Mouse (Mus musculus) erythroid progenitor cell, adult 5-6 weeks (primary cell): ENCODE measurements around the gene Cks2. TPM values are rescaled to one million over a fixed set of nuclear protein-coding genes. Genes with fewer than 3 reads are reported as not detected.

ENCODE experiments used
- ATAC-seq: replicated peaks from 2 replicates; pipeline ENCODE4 v1.8.0; 2016; ENCODE audit warnings: moderate number of reproducible peaks, mild to moderate bottlenecking, moderate TSS enrichment, inconsistent platforms; ENCODE audit not compliant: poor library complexity, low FRiP score, severe bottlenecking
- total RNA-seq, 2 experiments: library from RNA; stranded (forward) in 1 of 2; stranded (reverse) in 1 of 2; fragments of 150-400 nt in 1 of 2; fragments of 186-747, 209-891 nt in 1 of 2; gene quantifications; 2 replicates each; pipeline versions ENCODE4 v1.2.3 to v1.2.4; 2015 to 2017; ENCODE audit warnings: low replicate concordance in 2 of 2

Gene Cks2
- total RNA-seq, 2 experiments from 2014 or later: 273 to 498 TPM

DNA sequence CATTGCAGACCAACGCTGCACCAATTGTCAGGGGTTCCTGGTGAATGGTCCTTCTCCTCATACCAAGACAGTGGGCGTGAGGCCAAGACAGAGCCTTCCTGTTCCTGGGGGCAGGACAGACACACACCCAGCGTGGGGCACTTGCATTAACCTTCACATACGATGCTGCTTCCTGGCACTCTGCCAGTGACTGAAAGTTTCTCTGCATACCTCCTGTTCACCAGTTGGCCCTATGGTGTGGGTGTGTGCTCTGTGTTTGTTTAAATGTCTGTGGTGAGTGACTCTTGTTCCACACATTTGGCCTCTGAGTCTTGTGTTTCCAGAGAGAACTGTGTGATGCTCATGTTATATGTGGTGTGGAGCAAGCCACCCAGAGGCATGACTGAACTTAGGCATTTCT lies 31.6 kb downstream of the Cks2 start:
- no peak for ATAC-seq

DNA sequence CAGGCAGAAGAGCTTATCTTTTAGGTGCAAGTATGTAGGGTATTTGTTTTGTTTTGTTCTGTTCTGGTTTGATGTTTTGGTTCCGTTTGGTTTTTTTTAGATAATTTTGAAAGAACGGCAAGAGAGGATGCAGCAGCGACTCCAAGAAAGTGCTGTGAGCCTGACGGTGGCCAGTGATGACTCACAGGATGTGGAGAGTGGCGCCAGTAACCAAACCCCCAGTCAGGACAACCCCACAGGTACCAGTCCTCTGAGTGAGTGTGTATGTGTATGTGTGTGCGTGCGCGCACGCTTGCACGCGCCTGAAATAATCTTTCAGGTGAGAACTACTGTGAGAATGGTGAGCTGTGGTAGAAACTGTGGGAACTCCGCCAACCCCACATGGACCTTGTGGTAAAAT lies 32.0 kb downstream of the Cks2 start:
- no peak for ATAC-seq

DNA sequence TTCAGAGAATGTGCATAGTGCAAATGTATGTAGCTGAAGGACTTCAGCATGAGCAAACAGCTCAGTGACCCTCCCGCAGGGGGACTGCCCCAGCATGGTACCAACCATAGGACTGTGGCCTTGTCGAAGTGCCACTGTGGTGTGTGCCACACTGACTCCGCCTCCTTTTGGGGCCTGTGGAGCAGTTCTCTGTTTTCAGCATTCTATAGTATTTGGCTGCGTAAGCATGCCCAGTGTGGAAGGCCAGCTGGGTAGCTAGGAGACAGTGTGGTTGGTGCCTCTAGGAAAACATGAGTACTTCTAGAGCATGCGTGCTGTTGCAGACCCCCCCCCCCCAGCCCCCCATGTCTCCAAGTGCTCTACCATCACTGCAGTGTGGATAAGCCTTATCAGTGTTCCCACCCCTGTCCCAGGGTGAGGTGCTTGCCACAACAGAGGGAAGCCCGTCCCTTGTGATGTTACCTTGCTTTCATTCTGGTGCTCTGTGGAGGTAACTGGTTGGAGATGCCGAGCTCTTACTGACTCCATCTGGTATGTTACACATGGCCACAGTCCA lies 32.7 kb downstream of the Cks2 start:
- ATAC-seq: no peak

DNA sequence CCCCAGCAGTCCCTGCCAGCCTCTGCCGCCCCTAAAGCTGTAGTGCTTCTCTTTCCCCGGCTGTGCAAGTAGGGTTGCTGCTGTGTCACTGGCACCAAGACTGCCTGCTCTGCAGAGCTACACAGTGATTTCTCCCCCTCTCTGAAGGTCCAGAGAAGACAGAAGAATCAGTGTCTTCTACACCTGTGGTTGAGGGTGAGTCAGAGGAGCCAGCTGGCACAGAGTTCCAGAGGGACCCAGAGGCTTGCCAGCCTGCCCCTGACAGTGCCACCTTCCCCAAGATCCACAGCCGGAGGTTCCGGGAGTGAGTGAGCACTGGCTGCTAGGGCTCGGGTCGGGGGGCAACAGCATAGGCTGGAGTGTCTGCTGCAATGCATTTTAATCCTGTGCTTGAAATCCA lies 33.7 kb downstream of the Cks2 start:
- ATAC-seq: no peak

DNA sequence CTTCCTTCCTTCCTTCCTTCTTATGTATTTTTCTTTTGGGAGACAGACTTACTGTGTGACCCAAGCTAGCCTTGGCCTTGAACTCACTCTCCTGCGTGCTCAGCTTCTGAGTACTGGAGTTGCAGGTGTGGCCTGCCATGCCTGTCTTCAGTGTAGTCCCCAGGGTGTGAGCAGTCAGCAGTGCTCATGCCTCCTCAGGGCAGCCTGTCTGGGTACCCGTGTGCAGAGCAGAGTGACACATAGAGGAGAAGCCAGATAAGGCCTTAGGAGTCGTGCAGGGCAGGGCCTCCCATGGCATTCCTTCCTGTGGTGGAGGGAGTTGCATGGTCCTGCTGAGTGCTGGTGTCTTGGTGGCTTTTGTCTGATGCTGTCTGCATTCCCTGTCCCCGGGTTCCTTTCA lies 34.3 kb downstream of the Cks2 start:
- ATAC-seq: no peak

DNA sequence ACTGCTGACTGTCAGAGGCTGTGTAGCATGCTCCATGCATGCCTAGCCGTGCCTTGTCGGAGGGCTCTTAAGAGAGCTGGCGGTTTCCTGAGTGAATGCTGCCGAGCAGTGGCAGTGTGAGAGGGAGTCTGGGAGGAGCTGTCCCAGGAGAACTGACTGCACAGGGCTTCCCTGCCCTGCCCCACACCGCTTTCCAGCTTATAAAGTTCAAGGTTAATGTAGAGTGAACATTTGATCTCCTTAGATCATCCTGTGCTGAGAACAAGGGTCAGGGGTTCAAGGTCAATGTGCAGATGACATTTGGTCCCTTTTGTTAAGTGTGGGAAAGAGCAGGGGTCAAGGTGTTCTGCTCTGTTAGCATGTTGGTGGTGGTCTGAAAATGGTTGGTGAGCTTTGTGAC lies 36.0 kb downstream of the Cks2 start:
- no peak for ATAC-seq

DNA sequence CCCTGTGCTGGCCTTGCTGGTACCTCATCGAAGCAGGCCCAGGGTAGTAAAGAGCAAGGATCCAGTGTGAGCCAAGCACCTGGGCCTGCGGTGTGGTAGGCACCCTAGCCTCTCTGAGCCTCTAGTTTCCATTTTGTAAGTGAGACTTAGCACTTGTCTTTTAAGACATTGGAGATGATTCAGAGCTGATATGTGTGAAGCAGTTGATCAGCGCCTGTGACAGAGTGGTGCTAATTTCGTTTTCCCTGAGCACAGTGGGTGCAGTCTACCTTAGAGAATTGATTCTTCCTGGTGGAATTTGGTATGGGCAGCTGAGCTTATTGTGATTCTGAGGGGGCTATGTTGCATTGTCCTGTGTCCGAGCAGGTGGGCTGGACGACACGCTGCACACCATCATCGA lies 36.6 kb downstream of the Cks2 start:
- no peak for ATAC-seq

DNA sequence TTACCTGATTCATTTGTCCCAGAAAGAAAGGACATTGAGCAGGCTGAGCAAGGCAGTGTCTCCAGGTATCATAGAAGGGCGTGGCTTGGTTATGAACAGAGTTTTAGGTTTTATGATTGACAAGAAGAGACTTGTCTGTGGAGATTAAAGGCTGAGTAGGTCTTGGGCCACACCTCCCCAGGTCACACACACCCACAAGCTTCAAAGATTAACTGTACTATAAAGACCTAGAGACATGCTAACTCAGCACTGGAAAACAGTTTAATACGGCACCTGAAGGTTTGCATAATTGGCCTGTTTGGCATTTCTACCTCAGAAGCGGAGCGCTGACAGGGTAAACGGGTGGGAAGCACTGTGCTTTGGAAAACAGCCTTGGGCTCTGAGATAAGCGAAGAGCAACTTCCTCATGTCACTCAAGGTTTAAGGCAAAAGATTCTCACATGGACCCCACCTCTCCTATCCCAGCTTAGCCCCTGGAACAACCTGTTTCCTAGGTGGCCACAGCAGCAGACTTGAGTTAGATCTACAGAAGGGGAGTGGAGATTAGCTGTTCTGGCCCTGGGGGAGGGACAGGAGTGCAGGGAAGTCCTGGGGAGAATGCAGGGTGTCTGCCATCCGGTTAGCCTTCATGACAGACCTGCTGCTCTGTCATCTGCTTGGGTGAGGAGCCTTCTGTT lies 40.4 kb downstream of the Cks2 start:
- ATAC-seq: no peak

DNA sequence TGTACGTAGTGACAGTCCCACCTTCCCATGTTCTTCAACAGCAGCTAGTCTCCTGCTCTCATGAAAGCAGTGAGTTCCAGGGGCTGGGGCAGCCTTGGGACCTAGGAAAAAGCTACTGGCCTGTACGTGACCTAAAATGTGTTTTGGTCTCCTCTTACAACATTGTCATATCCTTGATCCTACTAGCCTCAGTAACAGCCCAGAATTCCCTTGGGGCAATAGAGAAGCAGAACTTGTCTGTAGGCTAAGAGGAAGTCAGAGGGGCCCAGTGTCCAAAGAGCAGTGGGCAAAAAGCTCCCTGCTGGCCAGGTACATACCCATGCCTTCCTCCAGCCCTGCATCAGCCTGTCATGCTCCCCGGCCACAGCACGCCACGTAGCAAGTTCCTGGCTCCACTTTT lies 41.9 kb downstream of the Cks2 start:
- no peak for ATAC-seq

DNA sequence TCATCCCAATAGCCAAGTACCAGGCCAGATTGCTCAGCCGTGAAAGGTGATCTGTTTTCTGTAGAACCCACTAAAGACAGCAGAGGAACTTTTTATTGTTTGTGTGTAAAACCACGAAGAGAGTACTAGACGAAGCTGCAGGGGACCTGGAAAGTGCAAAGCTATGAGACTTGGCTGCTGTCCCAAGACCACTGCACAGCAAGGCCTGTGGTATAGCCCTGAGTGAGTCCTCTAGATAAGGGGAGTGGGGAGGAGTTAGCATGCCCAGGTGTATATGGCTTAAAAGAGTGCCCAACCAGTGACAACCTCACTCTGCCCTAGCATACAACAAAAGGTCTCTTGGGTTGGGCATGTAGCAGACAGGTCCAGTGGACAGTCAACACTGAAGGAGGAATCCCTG lies 43.7 kb downstream of the Cks2 start:
- ATAC-seq: no peak

DNA sequence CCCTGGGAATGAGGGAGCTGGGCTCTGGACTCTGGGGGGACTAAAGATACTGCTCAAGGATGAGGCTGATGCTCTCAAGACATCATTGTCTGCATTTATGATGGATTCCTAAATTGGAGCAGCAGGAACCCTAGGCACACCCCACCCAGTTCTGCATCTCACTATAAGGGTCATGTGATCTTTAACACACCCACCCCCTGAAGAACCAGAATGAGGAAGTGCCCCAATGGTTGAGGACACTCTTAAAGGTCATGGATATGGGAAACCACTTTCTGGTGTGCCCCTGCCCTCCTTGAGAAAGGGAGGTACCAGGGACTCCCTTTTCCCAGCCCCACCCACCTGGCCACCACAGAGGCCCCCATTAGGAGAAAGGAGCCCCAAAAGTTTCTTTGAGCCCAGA lies 51.4 kb downstream of the Cks2 start:
- no peak for ATAC-seq

DNA sequence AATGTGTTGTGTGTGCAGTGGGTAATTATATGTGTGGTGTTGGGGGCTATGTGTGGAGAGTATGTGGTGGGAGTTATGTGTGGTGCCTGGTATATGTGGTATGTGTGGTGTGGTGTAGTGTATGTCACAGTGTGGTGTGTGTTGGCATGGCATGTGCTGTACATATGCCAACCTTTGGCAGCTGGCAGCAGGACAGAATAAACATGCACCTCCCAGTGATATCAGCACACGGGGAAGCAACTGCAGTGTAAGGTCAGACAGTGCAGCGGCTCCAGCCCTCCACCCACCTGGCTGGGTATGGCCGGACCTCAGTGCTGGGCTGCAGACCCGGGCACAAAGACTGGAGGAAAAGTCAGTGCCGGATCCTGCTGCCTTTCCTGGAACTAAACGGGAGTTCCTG lies 52.4 kb downstream of the Cks2 start:
- 0 out of 2 replicates have a peak, but pooled peaks have one; percentile 11 for ATAC-seq

DNA sequence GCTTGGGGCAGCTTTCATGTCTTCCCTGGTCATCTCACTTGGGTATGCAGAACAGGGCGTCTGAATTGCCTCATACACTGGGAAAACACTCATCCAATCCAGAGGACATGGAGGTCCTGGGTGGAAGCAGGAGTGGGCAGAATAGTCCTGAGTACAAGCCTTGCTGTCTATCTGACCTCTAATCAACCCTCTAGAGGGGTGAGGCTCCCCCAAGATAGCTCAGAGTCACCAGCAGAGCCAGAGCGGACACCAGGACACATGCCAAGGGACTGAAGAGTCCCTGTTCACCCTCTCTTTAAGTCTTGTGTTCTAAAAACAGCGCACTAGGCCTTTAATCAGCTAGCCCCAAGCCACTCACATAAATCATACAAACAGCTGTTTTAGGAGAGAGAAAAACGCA lies 52.9 kb downstream of the Cks2 start:
- ATAC-seq: 0 out of 2 replicates have a peak, but pooled peaks have one; percentile 33

DNA sequence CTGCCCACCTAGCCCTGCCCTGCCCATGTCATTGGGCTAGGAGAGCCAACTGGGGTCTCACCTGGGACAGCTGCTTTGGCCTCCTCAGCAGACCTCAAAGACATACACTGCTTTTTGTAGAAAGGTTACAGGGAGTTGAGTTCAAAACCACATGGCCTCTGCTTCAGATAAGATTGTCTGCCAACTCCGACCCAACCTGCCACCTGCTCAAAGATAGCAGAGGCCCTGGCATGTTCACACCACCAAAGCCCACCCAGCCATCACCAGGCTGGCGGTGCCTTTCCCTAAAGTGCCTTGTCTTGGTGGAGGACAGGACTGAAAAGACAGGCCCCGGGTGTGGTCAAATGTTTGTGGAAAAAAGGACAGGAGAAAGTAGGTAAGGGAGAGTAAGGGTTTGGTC lies 53.3 kb downstream of the Cks2 start:
- no peak for ATAC-seq

Other genes starting within 250 kb of the Cks2 start
- 0.36 and 0.84 TPM in 2 replicates for gene S1pr3, start 236.6 kb upstream of the Cks2 start, total RNA-seq (2015; ENCODE audit: low replicate concordance)
- 0.13 TPM in 1 of 2 replicates, not detected in the other for gene S1pr3, start 236.6 kb upstream of the Cks2 start, total RNA-seq (2017; ENCODE audit: low replicate concordance)
- not detected in 2 replicates for gene Shc3, start 75.8 kb upstream of the Cks2 start, total RNA-seq (2015; ENCODE audit: low replicate concordance)
- not detected in 2 replicates for gene Shc3, start 75.8 kb upstream of the Cks2 start, total RNA-seq (2017; ENCODE audit: low replicate concordance)
- 24.1 and 28.9 TPM in 2 replicates for gene Secisbp2, start 6.5 kb downstream of the Cks2 start, total RNA-seq (2015; ENCODE audit: low replicate concordance)
- gene Secisbp2, start 6.5 kb downstream of the Cks2 start, total RNA-seq (2017; ENCODE audit: low replicate concordance): 27.6 and 31.5 TPM in 2 replicates
- gene Sema4d, start 148.5 kb downstream of the Cks2 start, total RNA-seq (2015; ENCODE audit: low replicate concordance): 9.6 and 14.1 TPM in 2 replicates
- 6.3 and 10.2 TPM in 2 replicates for gene Sema4d, start 148.5 kb downstream of the Cks2 start, total RNA-seq (2017; ENCODE audit: low replicate concordance)
- gene Gadd45g, start 201.4 kb downstream of the Cks2 start, total RNA-seq (2015; ENCODE audit: low replicate concordance): 4.3 TPM in 1 of 2 replicates, not detected in the other
- 9.4 TPM in 1 of 2 replicates, not detected in the other for gene Gadd45g, start 201.4 kb downstream of the Cks2 start, total RNA-seq (2017; ENCODE audit: low replicate concordance)